In the genomic region with DNA sequence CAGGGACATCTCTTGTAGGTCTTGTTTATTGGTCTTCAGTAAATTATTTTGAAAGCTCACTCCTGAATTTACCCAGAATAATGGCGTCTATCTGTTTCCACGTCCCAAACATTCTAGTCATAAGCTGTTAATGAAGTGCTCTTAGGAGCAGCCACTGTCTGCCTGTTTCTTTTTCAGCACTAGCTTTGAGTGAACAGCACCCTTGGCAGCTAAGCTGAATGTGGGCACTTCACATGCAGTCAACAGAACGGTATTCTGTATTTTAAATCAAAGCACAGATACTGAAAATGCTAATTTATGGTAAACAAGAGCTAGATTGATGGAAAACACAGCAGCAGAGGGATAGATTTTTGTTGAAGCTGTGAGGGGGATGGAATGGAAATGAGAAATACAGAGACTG, we compare ENCODE assay signal across 10 mouse cellular contexts.
DNase-seq lines count a peak whose midpoint lies in the region; TF ChIP-seq lines count a peak whose summit lies in the region.
"Had no signal": no experiment of that assay in that cellular context is flagged by ENCODE, and none has a peak within 500 bp of the region (broad histone marks: within the 10 kb centered on the region; RNA-seq: fewer than 3 reads in every experiment).

No protein-coding gene starts in this region.

- no peaks in the 10 kb centered on the region for H3K27me3 ChIP-seq in CH12.LX (replicated peaks)
- H3K27me3 ChIP-seq: midbrain, embryonic 12.5 days had no signal

- DNase-seq in kidney, postnatal 14 days: peak; percentile 6
- no peak for DNase-seq in kidney, adult 9 months
- DNase-seq in 3T3-L1 (ENCODE audit: low read depth, low spot score): peak; percentile 2
- peak; percentile 8 for DNase-seq in CH12.LX (ENCODE audit: extremely low read depth)
- peak; percentile 30 for DNase-seq in embryo, embryonic 11.5 days (ENCODE audit: low read depth, low spot score)
- no peak for DNase-seq in cerebellum, adult 9-10 months
- DNase-seq in cerebellum, postnatal 36 days: no peak
- DNase-seq in urinary bladder, adult 18-20 months (ENCODE audit: low spot score in 2 of 2): no peak
- DNase-seq: cerebellum, postnatal 14 days had no signal

- H3K36me3 ChIP-seq in CH12.LX (replicated peaks in 1 of 2; ENCODE audit: control insufficient read depth in 1 of 2, insufficient read depth in 1 of 2, low read length in 1 of 2): no peaks in the 10 kb centered on the region
- H3K36me3 ChIP-seq: midbrain, embryonic 12.5 days had no signal

- no peaks in the 10 kb centered on the region for H3K79me2 ChIP-seq in CH12.LX (replicated peaks; ENCODE audit: control insufficient read depth, extremely low read depth, insufficient read depth, poor library complexity, severe bottlenecking)

- H3K9me3 ChIP-seq in CH12.LX (replicated peaks; ENCODE audit: low read length): no peaks in the 10 kb centered on the region
- H3K9me3 ChIP-seq: midbrain, embryonic 12.5 days had no signal

- H3K4me2 ChIP-seq in CH12.LX (ENCODE audit: insufficient read depth, low read depth, poor library complexity, severe bottlenecking): no peak overlapping the region
- H3K4me2 ChIP-seq: midbrain, embryonic 12.5 days had no signal

- no peak for TF ChIP-seq POLR2A in CH12.LX (IDR thresholded peaks at IDR 0.05; ENCODE audit: low read depth, low read length)

- no peak overlapping the region for H3K27ac ChIP-seq in CH12.LX (ENCODE audit: insufficient read depth, low read depth)
- H3K27ac ChIP-seq: midbrain, embryonic 12.5 days had no signal

- no peaks in the 10 kb centered on the region for H3K4me1 ChIP-seq in CH12.LX (ENCODE audit: control insufficient read depth in 1 of 2, insufficient read depth in 2 of 2)
- H3K4me1 ChIP-seq: midbrain, embryonic 12.5 days had no signal

- TF ChIP-seq CTCF in CH12.LX (conservative IDR thresholded peaks at IDR 0.05 in 1 of 2, IDR thresholded peaks at IDR 0.05 in 1 of 2; ENCODE audit: low read depth in 2 of 2, low read length in 2 of 2): no peak

- in situ Hi-C loops in CH12.LX (cut with MboI; ENCODE audit: low pct_ligation_motif_present, low pct_unique_long_range_greater_than_20kb, low sequenced_read_pairs): no loop called here

- dilution Hi-C loops in CH12.LX (cut with MboI; ENCODE audit: extremely low pct_ligation_motif_present, extremely low pct_unique_long_range_greater_than_20kb, low sequenced_read_pairs): no loop called here

- no peak for TF ChIP-seq EP300 in CH12.LX (IDR thresholded peaks at IDR 0.05; ENCODE audit: low read length)

- no peak overlapping the region for H3K9ac ChIP-seq in CH12.LX (ENCODE audit: insufficient read depth, low read depth)
- H3K9ac ChIP-seq: midbrain, embryonic 12.5 days had no signal

- no peak overlapping the region for H3K4me3 ChIP-seq in CH12.LX (replicated peaks in 1 of 3; ENCODE audit: low read depth in 2 of 3, low read length in 2 of 3, poor library complexity in 1 of 3)
- H3K4me3 ChIP-seq: midbrain, embryonic 12.5 days had no signal

- no peak for TF ChIP-seq RAD21 in CH12.LX (IDR thresholded peaks at IDR 0.05; ENCODE audit: low read depth, low read length)

TF ChIP-seq in CH12.LX, 34 proteins besides CTCF, POLR2A, EP300 and RAD21:
- TF ChIP-seq USF1 (IDR thresholded peaks at IDR 0.05; ENCODE audit: low read depth, low read length): no peak
- TF ChIP-seq RCOR1 (conservative IDR thresholded peaks at IDR 0.05; ENCODE audit: low read depth, low read length): no peak
- TF ChIP-seq NRF1 (IDR thresholded peaks at IDR 0.05; ENCODE audit: low read depth, low read length): no peak
- no peak for TF ChIP-seq POLR2AphosphoS2 (IDR thresholded peaks at IDR 0.05; ENCODE audit: low read depth, low read length)

Comparison
In these comparisons a context has a peak if more than half of its experiments do, and no peak if none do; other contexts are left out.
1. DNase-seq: peak in kidney, postnatal 14 days (single experiment), 3T3-L1 (single experiment), CH12.LX (single experiment) and embryo, embryonic 11.5 days (single experiment); none in kidney, adult 9 months (single experiment), cerebellum, adult 9-10 months (single experiment), cerebellum, postnatal 36 days (0 of 2) and urinary bladder, adult 18-20 months (0 of 2).